Mouse (Mus musculus) spleen, adult 18-20 months (tissue): ENCODE results near the gene Nhp2.

ENCODE experiments used
- DNase-seq, 2 experiments: peaks; one replicate each; pipeline ENCODE4 v3.0.0; 2022; ENCODE audit warnings: mixed read lengths in 2 of 2

Nhp2 gene

DNA sequence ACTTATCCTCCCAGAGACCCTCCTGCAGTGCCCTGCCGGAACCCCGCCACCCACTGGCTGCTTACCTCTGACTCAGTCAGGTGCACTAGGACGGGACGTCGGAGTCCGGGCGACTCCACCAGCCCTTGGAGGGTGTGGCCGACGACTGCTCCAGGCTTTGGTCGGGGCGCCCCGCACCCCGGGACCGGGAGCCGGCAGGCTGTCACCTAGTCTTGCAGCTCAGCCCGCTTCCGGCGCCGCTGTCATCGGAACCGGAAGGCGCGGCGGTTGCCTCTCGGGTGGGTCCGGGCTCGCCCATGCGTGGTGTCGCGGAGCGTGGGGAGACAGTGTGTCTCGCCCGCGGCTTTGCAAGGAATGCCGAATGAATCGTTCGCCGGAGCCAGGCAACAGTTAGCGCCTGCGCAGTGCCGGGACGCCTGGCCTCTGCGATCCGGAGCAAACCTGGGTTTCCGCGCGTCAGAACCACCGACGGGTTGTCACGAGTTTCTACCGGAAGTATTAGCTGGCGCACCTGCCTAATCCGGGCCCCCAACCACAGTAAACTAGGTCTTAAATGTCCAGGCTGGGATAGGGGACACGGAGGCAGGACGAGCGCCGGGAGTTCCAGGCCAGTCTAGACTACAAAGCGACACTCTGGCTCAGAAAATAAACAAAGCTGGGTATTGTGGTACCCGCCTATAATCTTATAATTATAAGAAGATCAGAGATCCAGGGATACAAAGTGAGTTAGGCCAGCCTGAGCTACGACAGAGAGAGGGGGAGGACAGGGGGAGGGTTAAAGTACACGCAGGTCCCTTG lies 16.2 kb downstream of the Nhp2 start, which contains the start of gene Rmnd5b:
Gene Rmnd5b, minus strand, starts transcription at position 372 of the 798 bp plus-strand sequence.
- DNase-seq = peak; percentile 76 to 80

- DNase-seq = peak; percentile 53 to 55
Measured at GRCm38 (mm10) chr11:51636323-51636684, 16.8 kb downstream of the Nhp2 start.

GRCm38 (mm10) chr11:51637971-51638414 lies 18.5 kb downstream of the Nhp2 start:
- DNase-seq = peak; percentile 65 to 71

- DNase-seq = no peak
Measured at GRCm38 (mm10) chr11:51638497-51638896, 19.0 kb downstream of the Nhp2 start.

GRCm38 (mm10) chr11:51640748-51641147 lies 21.2 kb downstream of the Nhp2 start:
- no peak for DNase-seq

GRCm38 (mm10) chr11:51643202-51643601 lies 23.7 kb downstream of the Nhp2 start:
- no peak for DNase-seq

DNA sequence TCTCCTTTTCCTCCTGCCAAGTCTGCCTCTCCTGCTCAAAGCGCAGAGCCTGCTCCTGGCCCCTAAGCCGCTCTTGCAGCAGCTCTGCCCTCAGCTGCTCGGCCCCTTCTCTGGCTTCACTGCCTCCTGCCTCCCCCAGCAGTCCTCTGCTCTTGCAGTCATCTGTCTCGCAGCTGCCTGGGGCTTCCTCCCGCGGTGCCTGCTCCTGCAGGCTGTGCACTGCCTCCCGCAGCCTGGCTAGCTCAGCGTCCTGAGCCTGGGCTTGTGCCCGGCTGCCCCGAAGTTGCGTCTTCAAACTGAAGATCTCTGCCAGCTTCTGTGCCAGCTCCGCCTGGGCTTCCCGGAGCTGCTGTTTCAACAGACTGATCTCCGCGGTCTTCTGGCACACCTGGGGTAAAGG lies 24.2 kb downstream of the Nhp2 start:
- DNase-seq = peak in 1 of 2 experiments; percentile 38

DNA sequence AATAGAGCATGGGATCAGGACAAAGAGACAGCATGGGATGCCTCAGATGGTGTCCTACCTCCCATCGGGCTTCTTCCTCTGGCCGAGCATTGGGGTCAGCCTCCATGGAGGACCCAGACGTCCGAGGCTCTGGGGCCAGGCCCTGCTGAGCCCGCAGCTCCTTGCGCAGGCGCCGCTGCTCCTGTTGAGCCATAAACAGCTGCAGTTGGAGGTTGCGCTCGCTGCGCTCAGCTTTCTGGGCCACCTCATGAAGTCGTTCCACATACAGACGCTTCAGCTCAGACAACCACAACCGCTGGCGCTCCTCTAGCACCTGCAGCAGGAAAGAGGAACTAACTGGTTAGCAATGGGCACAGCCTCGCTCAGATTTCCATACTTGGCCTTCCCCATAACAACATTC lies 24.7 kb downstream of the Nhp2 start:
- DNase-seq = peak; percentile 61 to 72

DNA sequence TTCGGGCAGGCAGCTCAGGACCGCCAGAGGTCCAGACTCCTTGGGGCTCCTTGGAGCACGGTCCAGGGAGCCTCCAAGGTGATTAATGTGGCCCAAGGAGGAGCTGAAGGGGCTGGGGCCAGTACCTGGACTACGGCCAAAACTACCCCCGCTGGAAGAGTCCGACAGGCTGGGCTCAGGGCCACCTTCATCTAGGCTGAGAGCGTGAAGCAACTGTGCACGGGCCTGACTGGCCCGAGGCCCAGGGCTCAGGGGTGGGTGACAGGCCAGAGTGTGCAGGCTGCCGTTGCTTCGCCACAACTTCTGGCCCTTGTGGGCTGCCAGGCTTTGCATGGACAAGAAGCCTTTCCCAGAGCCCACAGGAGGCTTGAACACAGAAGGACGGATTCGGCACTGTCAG lies 25.8 kb downstream of the Nhp2 start:
- DNase-seq = no peak

DNA sequence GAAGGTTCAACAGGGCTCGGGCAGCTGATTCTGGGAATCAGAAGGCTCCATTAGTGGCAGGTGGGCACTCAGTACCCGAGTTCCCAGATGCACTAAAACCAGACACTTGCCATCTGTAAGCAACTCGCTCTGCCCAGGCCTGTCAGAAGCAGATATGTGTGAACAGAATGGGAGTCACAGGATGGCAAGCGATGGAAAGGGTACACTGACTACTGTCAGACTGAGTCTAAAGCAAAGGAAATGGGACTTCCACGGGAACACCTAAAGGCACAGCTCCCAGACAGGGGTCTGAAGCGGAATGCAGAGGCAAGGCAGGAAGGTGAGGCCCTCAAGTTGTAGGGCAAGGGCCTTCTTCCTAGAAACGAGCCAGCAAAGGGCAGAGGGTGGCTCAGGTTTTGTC lies 26.7 kb downstream of the Nhp2 start:
- no peak for DNase-seq

GRCm38 (mm10) chr11:51646751-51647667 lies 27.5 kb downstream of the Nhp2 start:
- no peak for DNase-seq

DNA sequence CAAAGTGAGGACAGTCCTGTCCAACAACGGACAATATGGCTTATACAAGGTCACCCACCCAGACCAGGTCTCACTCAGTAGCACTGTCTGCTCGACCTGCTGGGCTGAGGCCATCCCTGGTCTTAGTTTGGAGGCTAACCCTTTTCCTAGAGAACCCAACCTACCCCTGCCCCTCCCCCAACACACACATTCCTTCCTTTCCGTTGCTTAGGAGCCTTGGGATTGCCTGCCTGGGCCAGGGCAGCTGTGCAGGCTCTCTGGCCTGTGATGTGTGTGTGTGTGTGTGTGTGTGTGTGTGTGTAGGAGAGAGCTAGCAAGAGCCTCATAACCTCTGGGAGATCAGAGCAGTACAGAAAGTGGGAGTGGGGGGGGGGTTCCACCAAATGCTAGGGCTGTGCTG lies 29.0 kb downstream of the Nhp2 start:
- no peak for DNase-seq

- no peak for DNase-seq
Measured at GRCm38 (mm10) chr11:51649111-51649888, 29.8 kb downstream of the Nhp2 start.

- no peak for DNase-seq
Measured at GRCm38 (mm10) chr11:51649889-51650199, 30.3 kb downstream of the Nhp2 start.

GRCm38 (mm10) chr11:51650261-51650660 lies 30.7 kb downstream of the Nhp2 start:
- no peak for DNase-seq

- DNase-seq = peak; percentile 73 to 84
Measured at GRCm38 (mm10) chr11:51650691-51651515, 31.4 kb downstream of the Nhp2 start, which contains the start of the genes N4bp3 and D930048N14Rik. Gene N4bp3, minus strand, starts transcription at chr11:51650842. Gene D930048N14Rik, plus strand, starts transcription at chr11:51650954.

- DNase-seq = no peak
Measured at GRCm38 (mm10) chr11:51652889-51653418, 33.4 kb downstream of the Nhp2 start.

GRCm38 (mm10) chr11:51653736-51654135 lies 34.2 kb downstream of the Nhp2 start:
- no peak for DNase-seq

DNA sequence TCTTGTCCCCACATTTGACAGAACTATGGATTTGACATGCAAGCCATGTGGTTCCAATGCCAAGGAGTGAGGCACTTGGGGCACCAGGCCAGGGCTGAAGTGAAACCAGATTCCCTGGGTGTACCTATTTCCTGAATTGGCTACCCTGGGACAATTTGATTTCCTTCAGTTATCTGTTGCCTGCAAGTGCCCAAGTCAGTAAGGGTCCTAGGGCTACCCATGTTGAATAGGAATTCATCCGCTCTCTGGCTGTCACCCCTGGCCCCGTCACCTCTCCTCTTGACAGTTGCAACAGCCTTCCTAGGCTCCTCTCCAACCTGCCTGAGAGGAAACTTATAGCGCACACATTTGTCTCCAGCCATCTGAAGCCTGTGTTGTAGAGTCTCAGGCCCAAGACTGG lies 35.4 kb downstream of the Nhp2 start:
- DNase-seq = no peak

GRCm38 (mm10) chr11:51656798-51657521 lies 37.4 kb downstream of the Nhp2 start:
- DNase-seq = no peak

- no peak for DNase-seq
Measured at GRCm38 (mm10) chr11:51658291-51658690, 38.8 kb downstream of the Nhp2 start.
